Comparison of ENCODE assay signal across 16 mouse cellular contexts in the genomic region with DNA sequence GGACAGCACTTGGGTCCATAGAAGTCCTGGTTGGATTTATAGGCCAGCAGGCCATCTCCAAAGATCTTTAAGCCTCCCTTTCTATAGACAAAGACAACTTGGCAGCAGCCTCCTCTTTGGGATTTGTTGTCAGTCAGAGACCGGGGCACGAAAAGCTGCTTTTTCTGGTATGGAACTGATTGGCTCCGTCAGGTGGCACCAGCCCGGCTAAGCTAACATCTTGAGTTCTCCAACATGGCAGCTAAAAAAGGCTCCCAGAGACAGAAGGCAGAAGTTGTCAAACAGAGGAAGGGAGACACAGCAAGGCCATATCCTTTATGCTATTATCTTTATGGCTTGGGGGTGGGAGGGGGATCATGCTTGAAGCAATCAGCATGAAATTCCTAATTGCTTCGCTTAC.
A peak's percentile ranks its signal among the peaks of the same experiment; 100 is the strongest.
DNase-seq lines count a peak whose midpoint lies in the region; ATAC-seq and TF ChIP-seq lines count a peak whose summit lies in the region.
"Had no signal": no experiment of that assay in that cellular context is flagged by ENCODE, and none has a peak within 500 bp of the region (broad histone marks: within the 10 kb centered on the region; RNA-seq: fewer than 3 reads in every experiment).

No protein-coding gene starts in this region.

- H3K4me1 ChIP-seq in hindbrain, embryonic 10.5 days (replicated peaks) = peaks cover 61% of the 10 kb centered on the region
- H3K4me1 ChIP-seq in hindbrain, embryonic 16.5 days (ENCODE audit: control insufficient read depth, insufficient read depth, low read depth, low read length) = peaks cover 29% of the 10 kb centered on the region
- peaks cover 46% of the 10 kb centered on the region for H3K4me1 ChIP-seq in embryonic facial prominence, embryonic 12.5 days
- peaks cover 17% of the 10 kb centered on the region; the same call in 1 of the 2 replicates for H3K4me1 ChIP-seq in forebrain, postnatal 0 days (ENCODE audit: insufficient read depth)
- H3K4me1 ChIP-seq in midbrain, postnatal 0 days (ENCODE audit: insufficient read depth, low read length) = peaks cover 9% of the 10 kb centered on the region; the same call in 1 of the 2 replicates

- H3K27me3 ChIP-seq in hindbrain, embryonic 10.5 days (ENCODE audit: insufficient read depth, poor library complexity, severe bottlenecking) = no peaks in the 10 kb centered on the region; the same call in 1 of the 2 replicates
- no peaks in the 10 kb centered on the region for H3K27me3 ChIP-seq in hindbrain, embryonic 16.5 days (replicated peaks; ENCODE audit: control insufficient read depth, insufficient read depth, low read length)
- no peaks in the 10 kb centered on the region for H3K27me3 ChIP-seq in embryonic facial prominence, embryonic 12.5 days
- no peaks in the 10 kb centered on the region; the same call in 1 of the 2 replicates for H3K27me3 ChIP-seq in forebrain, postnatal 0 days (ENCODE audit: insufficient read depth, low read length)
- no peaks in the 10 kb centered on the region for H3K27me3 ChIP-seq in midbrain, postnatal 0 days (ENCODE audit: insufficient read depth, low read length)
- H3K27me3 ChIP-seq: limb, embryonic 15.5 days had no signal

- H3K4me2 ChIP-seq in hindbrain, embryonic 16.5 days (ENCODE audit: low read length) = no peak overlapping the region
- no peak overlapping the region for H3K4me2 ChIP-seq in embryonic facial prominence, embryonic 12.5 days (replicated peaks)
- peak overlapping the region; percentile 13; the same call in 1 of the 2 replicates for H3K4me2 ChIP-seq in forebrain, postnatal 0 days (ENCODE audit: low read depth)
- no peak overlapping the region for H3K4me2 ChIP-seq in midbrain, postnatal 0 days (ENCODE audit: low read depth, low read length, poor library complexity, severe bottlenecking)
- H3K4me2 ChIP-seq: limb, embryonic 15.5 days had no signal

- WGBS in hindbrain, embryonic 10.5 days = 63% methylated on average over 5 of the region's 5 CpGs
- WGBS in hindbrain, embryonic 16.5 days = 44% methylated on average over 5 of the region's 5 CpGs
- 46% methylated on average over 5 of the region's 5 CpGs for WGBS in embryonic facial prominence, embryonic 12.5 days
- WGBS in forebrain, postnatal 0 days = 19% methylated on average over 5 of the region's 5 CpGs
- 28% methylated on average over 5 of the region's 5 CpGs for WGBS in midbrain, postnatal 0 days

- no peak for ATAC-seq in hindbrain, embryonic 16.5 days
- ATAC-seq in embryonic facial prominence, embryonic 12.5 days (ENCODE audit: insufficient number of reproducible peaks, insufficient read depth, low FRiP score, low TSS enrichment) = no peak
- peak; percentile 50; the same call in 1 of the 2 replicates for ATAC-seq in forebrain, postnatal 0 days
- ATAC-seq in midbrain, postnatal 0 days (ENCODE audit: low FRiP score) = no peak
- ATAC-seq: intestine, postnatal 0 days had no signal

- no peaks in the 10 kb centered on the region for H3K9me3 ChIP-seq in hindbrain, embryonic 10.5 days
- H3K9me3 ChIP-seq in hindbrain, embryonic 16.5 days (ENCODE audit: control insufficient read depth, low read length) = no peaks in the 10 kb centered on the region
- no peaks in the 10 kb centered on the region for H3K9me3 ChIP-seq in embryonic facial prominence, embryonic 12.5 days
- no peaks in the 10 kb centered on the region for H3K9me3 ChIP-seq in forebrain, postnatal 0 days (ENCODE audit: low read length)
- no peaks in the 10 kb centered on the region for H3K9me3 ChIP-seq in midbrain, postnatal 0 days (ENCODE audit: low read length)
- H3K9me3 ChIP-seq: limb, embryonic 15.5 days had no signal

- peak overlapping the region; percentile 40; the same call in 1 of the 2 replicates for H3K27ac ChIP-seq in hindbrain, embryonic 10.5 days
- no peak overlapping the region for H3K27ac ChIP-seq in hindbrain, embryonic 16.5 days (ENCODE audit: low read depth, low read length)
- 0 out of 2 replicates have a peak overlapping the region, but pooled peaks have one; percentile 3 for H3K27ac ChIP-seq in embryonic facial prominence, embryonic 12.5 days
- H3K27ac ChIP-seq in forebrain, postnatal 0 days (ENCODE audit: low read depth, low read length) = no peak overlapping the region
- 0 out of 2 replicates have a peak overlapping the region, but pooled peaks have one; percentile 7 for H3K27ac ChIP-seq in midbrain, postnatal 0 days (ENCODE audit: low read depth, low read length)
- H3K27ac ChIP-seq: limb, embryonic 15.5 days had no signal

- H3K36me3 ChIP-seq in hindbrain, embryonic 10.5 days = peaks cover 5% of the 10 kb centered on the region; the same call in 1 of the 2 replicates
- no peaks in the 10 kb centered on the region for H3K36me3 ChIP-seq in hindbrain, embryonic 16.5 days (ENCODE audit: control insufficient read depth, insufficient read depth, low read length)
- H3K36me3 ChIP-seq in embryonic facial prominence, embryonic 12.5 days = no peaks in the 10 kb centered on the region; the same call in 1 of the 2 replicates
- no peaks in the 10 kb centered on the region for H3K36me3 ChIP-seq in forebrain, postnatal 0 days (ENCODE audit: insufficient read depth)
- no peaks in the 10 kb centered on the region for H3K36me3 ChIP-seq in midbrain, postnatal 0 days (ENCODE audit: insufficient read depth, low read length)
- H3K36me3 ChIP-seq: limb, embryonic 15.5 days had no signal

- DNase-seq in hindbrain, embryonic 10.5 days (ENCODE audit: low spot score) = no peak
- DNase-seq in forebrain, postnatal 0 days = peak; percentile 70
- DNase-seq in midbrain, postnatal 0 days (ENCODE audit: low spot score) = no peak
- no peak for DNase-seq in right cerebral cortex, postnatal 36 days (ENCODE audit: low spot score in 2 of 2)
- DNase-seq in layer of hippocampus, adult 8-10 months (ENCODE audit: low spot score in 2 of 2) = no peak
- DNase-seq: adrenal gland, postnatal 10 days; cerebellum, postnatal 10 days; kidney, postnatal 25 days; lung, adult 2 months; spleen, adult 18-20 months; thymus, postnatal 4 days had no signal

- no peak for TF ChIP-seq CTCF in forebrain, postnatal 0 days (IDR thresholded peaks at IDR 0.05; ENCODE audit: low read depth)
- no peak for TF ChIP-seq CTCF in midbrain, postnatal 0 days (IDR thresholded peaks at IDR 0.05)

- H3K9ac ChIP-seq in hindbrain, embryonic 16.5 days (ENCODE audit: low read depth, low read length) = no peak overlapping the region
- no peak overlapping the region for H3K9ac ChIP-seq in embryonic facial prominence, embryonic 12.5 days
- no peak overlapping the region for H3K9ac ChIP-seq in forebrain, postnatal 0 days
- H3K9ac ChIP-seq in midbrain, postnatal 0 days (replicated peaks; ENCODE audit: low read length, poor library complexity, severe bottlenecking) = no peak overlapping the region
- H3K9ac ChIP-seq: limb, embryonic 15.5 days had no signal

- no peak overlapping the region for H3K4me3 ChIP-seq in hindbrain, embryonic 10.5 days
- no peak overlapping the region for H3K4me3 ChIP-seq in hindbrain, embryonic 16.5 days (ENCODE audit: low read length)
- H3K4me3 ChIP-seq in embryonic facial prominence, embryonic 12.5 days = no peak overlapping the region
- no peak overlapping the region for H3K4me3 ChIP-seq in forebrain, postnatal 0 days (ENCODE audit: low read depth, low read length)
- no peak overlapping the region for H3K4me3 ChIP-seq in midbrain, postnatal 0 days (ENCODE audit: low read depth, low read length)
- H3K4me3 ChIP-seq: limb, embryonic 15.5 days; myocyte had no signal

Comparison
In these comparisons a context has a peak if more than half of its experiments do, and no peak if none do; other contexts are left out.
1. H3K27ac ChIP-seq: peak in hindbrain, embryonic 10.5 days (single experiment), embryonic facial prominence, embryonic 12.5 days (single experiment) and midbrain, postnatal 0 days (single experiment); none in hindbrain, embryonic 16.5 days (single experiment) and forebrain, postnatal 0 days (single experiment).